Mouse (Mus musculus) cortical plate, adult 2 months (tissue): ENCODE data around the gene Jade1. TPM values are rescaled to one million over a fixed set of nuclear protein-coding genes. Genes with fewer than 3 reads are reported as not detected.

Source experiments
- H3K27ac ChIP-seq: fragments of 200-500 bp; 2 replicates; pipeline ENCODE4 v1.5.1; 2012; ENCODE audit warnings: low read length, control low read depth, inconsistent platforms; ENCODE audit not compliant: insufficient read depth
- H3K4me1 ChIP-seq: fragments of 200-500 bp; 2 replicates; pipeline ENCODE4 v1.6.1; 2011; ENCODE audit warnings: low read length; ENCODE audit not compliant: control insufficient read depth, insufficient read depth
- H3K4me3 ChIP-seq: fragments of 200-500 bp; 2 replicates; pipeline ENCODE4 v1.5.1; 2011; ENCODE audit warnings: mild to moderate bottlenecking, low read length, control low read depth; ENCODE audit not compliant: insufficient read depth
- CTCF ChIP-seq: fragments of 200-500 bp; IDR thresholded peaks from 2 replicates; pipeline ENCODE4 v1.5.1; 2011; ENCODE audit warnings: mild to moderate bottlenecking, control low read depth, low read length; ENCODE audit not compliant: insufficient read depth; ENCODE audit errors: extremely low read depth
- POLR2A ChIP-seq: fragments of 200-500 bp; IDR thresholded peaks from 2 replicates; pipeline ENCODE4 v1.6.1; 2011; ENCODE audit warnings: mild to moderate bottlenecking, low read length, control low read depth; ENCODE audit not compliant: insufficient read depth; ENCODE audit errors: extremely low read depth
- polyA plus RNA-seq: library from polyadenylated mRNA; depleted of rRNA; stranded (reverse); fragments of >200 nt; gene quantifications from 2 replicates; pipeline ENCODE4 v1.2.3, GENCODE M21; 2012; rRNA removed

Jade1 gene
- polyA plus RNA-seq, 1 experiment = 30.9 TPM

- no peak for TF ChIP-seq POLR2A
- no peak overlapping the region for H3K4me3 ChIP-seq
- peaks cover 1% of the 10 kb centered on the region; the same call in 1 of the 2 replicates for H3K4me1 ChIP-seq
- H3K27ac ChIP-seq = no peak overlapping the region
Measured at GRCm38 (mm10) chr3:41614230-41614985, 58.9 kb downstream of the Jade1 start.

- Histone ChIP-seq H3K4me1 (peaks cover 1% of the 10 kb centered on the region; the same call in 1 of the 2 replicates), H3K4me3 (no peak overlapping the region), H3K27ac (no peak overlapping the region)
- TF ChIP-seq CTCF = no peak
- TF ChIP-seq POLR2A = no peak
Measured at GRCm38 (mm10) chr3:41618036-41618435, 62.5 kb downstream of the Jade1 start.

GRCm38 (mm10) chr3:41618488-41618887, 63.0 kb downstream of the Jade1 start:
- no peak overlapping the region for H3K4me3 ChIP-seq
- peaks cover 1% of the 10 kb centered on the region; the same call in 1 of the 2 replicates for H3K4me1 ChIP-seq
- no peak overlapping the region for H3K27ac ChIP-seq
- no peak for TF ChIP-seq CTCF
- no peak for TF ChIP-seq POLR2A

GRCm38 (mm10) chr3:41620971-41621370, 65.4 kb downstream of the Jade1 start:
- H3K4me3 ChIP-seq = no peak overlapping the region
- TF ChIP-seq POLR2A = no peak
- no peak for TF ChIP-seq CTCF
- peaks cover 1% of the 10 kb centered on the region; the same call in 1 of the 2 replicates for H3K4me1 ChIP-seq
- H3K27ac ChIP-seq = no peak overlapping the region

- H3K4me3 ChIP-seq = no peak overlapping the region
- H3K27ac ChIP-seq = no peak overlapping the region
- TF ChIP-seq CTCF (no peak), POLR2A (no peak)
- H3K4me1 ChIP-seq = no peaks in the 10 kb centered on the region
Measured at GRCm38 (mm10) chr3:41655642-41656041, 100.1 kb downstream of the Jade1 start.

Other genes with a start within 250 kb of the Jade1 start
- gene Sclt1, start 186.8 kb downstream of the Jade1 start, polyA plus RNA-seq = 11.6 and 12.2 TPM in 2 replicates
- gene D3Ertd751e, start 186.9 kb downstream of the Jade1 start, polyA plus RNA-seq = 9.6 and 10.1 TPM in 2 replicates